Mouse (Mus musculus) heart, postnatal 4 days (tissue): ENCODE data around the gene Wbp1. TPM values are rescaled to one million over a fixed set of nuclear protein-coding genes. Genes with fewer than 3 reads are reported as not detected.
A peak's percentile ranks its signal among the peaks of the same experiment; 100 is the strongest.

Experiments used
- DNase-seq: peaks from one replicate; pipeline ENCODE4 v3.0.0; 2021
- total RNA-seq, 2 experiments: library from RNA; stranded (reverse); gene quantifications; 2 replicates each; pipeline ENCODE4 v1.2.3; 2021

The Wbp1 gene
- total RNA-seq, 2 experiments from 2014 or later: 80.4 to 86.8 TPM

- peak; percentile 50 for DNase-seq
These were observed 16.7 kb upstream of the Wbp1 start for GRCm38 (mm10) chr6:83138056-83138455.

GRCm38 (mm10) chr6:83137576-83137950 is 16.2 kb upstream of the Wbp1 start:
- peak; percentile 94 for DNase-seq

- peak; percentile 83 for DNase-seq
These were observed 15.7 kb upstream of the Wbp1 start for GRCm38 (mm10) chr6:83136881-83137575.

GRCm38 (mm10) chr6:83136291-83136880 is 15.0 kb upstream of the Wbp1 start:
- no peak for DNase-seq

- DNase-seq: no peak
These were observed 14.3 kb upstream of the Wbp1 start for GRCm38 (mm10) chr6:83135571-83136161.

- no peak for DNase-seq
These were observed 13.7 kb upstream of the Wbp1 start, which contains the start of gene Rtkn for GRCm38 (mm10) chr6:83134951-83135513. Gene Rtkn, plus strand, starts transcription at chr6:83135463.

- DNase-seq: no peak
These were observed 12.9 kb upstream of the Wbp1 start for GRCm38 (mm10) chr6:83134226-83134625.

- no peak for DNase-seq
These were observed 11.0 kb upstream of the Wbp1 start for GRCm38 (mm10) chr6:83132176-83132919.

- peak; percentile 42 for DNase-seq
These were observed 10.2 kb upstream of the Wbp1 start for GRCm38 (mm10) chr6:83131469-83132034.

- no peak for DNase-seq
These were observed 6.1 kb upstream of the Wbp1 start for GRCm38 (mm10) chr6:83127419-83127818.

GRCm38 (mm10) chr6:83125331-83125730 is 4.0 kb upstream of the Wbp1 start, which contains the start of gene Ino80b:
Gene Ino80b, minus strand, starts transcription at chr6:83125431.
- DNase-seq: no peak

GRCm38 (mm10) chr6:83124851-83125312 is 3.5 kb upstream of the Wbp1 start:
- peak; percentile 94 for DNase-seq

- DNase-seq: no peak
These were observed 1.6 kb upstream of the Wbp1 start for GRCm38 (mm10) chr6:83122961-83123360.

GRCm38 (mm10) chr6:83121863-83122710 is 728 bp upstream of the Wbp1 start:
- no peak for DNase-seq

GRCm38 (mm10) chr6:83119734-83120051 is 1.7 kb downstream of the Wbp1 start:
- peak; percentile 33 for DNase-seq

- no peak for DNase-seq
These were observed 2.3 kb downstream of the Wbp1 start for GRCm38 (mm10) chr6:83118825-83119733.

GRCm38 (mm10) chr6:83118369-83118768 is 3.0 kb downstream of the Wbp1 start:
- DNase-seq: no peak

GRCm38 (mm10) chr6:83117616-83118015 is 3.7 kb downstream of the Wbp1 start:
- DNase-seq: no peak

GRCm38 (mm10) chr6:83117165-83117438 is 4.3 kb downstream of the Wbp1 start:
- no peak for DNase-seq

GRCm38 (mm10) chr6:83116373-83117164 is 4.8 kb downstream of the Wbp1 start:
- no peak for DNase-seq
